Comparison of ENCODE assay signal across 17 mouse cellular contexts in the genomic region with DNA sequence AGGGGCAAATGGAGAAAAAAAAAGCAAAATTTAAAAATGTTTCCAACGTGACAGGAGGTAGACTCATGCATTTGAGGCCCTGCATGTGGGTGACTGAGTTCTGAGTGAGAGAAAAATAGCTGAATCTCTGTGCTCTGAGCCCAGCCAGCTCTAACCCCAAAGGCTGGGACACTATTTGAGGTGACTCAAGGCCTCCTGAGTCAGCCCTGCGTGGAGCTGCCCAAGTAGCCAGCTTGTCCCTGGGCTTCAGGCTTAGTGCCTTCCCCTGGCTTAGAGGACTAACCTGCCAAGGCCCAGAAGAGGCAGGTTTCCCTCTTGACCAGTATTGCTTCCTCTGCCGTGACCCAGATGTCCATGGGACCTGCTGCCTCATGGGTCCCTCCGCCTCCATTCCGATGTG.
DNase-seq lines count a peak whose midpoint lies in the region; ATAC-seq and TF ChIP-seq lines count a peak whose summit lies in the region.
"Had no signal": no experiment of that assay in that cellular context is flagged by ENCODE, and none has a peak within 500 bp of the region (broad histone marks: within the 10 kb centered on the region; RNA-seq: fewer than 3 reads in every experiment).

No protein-coding gene starts in this region.

- H3K36me3 ChIP-seq in lung, postnatal 0 days (ENCODE audit: insufficient read depth, low read length) = no peaks in the 10 kb centered on the region
- no peaks in the 10 kb centered on the region for H3K36me3 ChIP-seq in heart, embryonic 11.5 days (ENCODE audit: control insufficient read depth, insufficient read depth, low read length)
- H3K36me3 ChIP-seq: embryonic facial prominence, embryonic 12.5 days; heart, embryonic 13.5 days; hindbrain, embryonic 15.5 days had no signal

- no peak overlapping the region for H3K4me3 ChIP-seq in lung, postnatal 0 days (ENCODE audit: low read depth, low read length)
- H3K4me3 ChIP-seq in heart, embryonic 11.5 days (ENCODE audit: low read depth, low read length) = no peak overlapping the region
- H3K4me3 ChIP-seq: embryonic facial prominence, embryonic 12.5 days; heart, embryonic 13.5 days; hindbrain, embryonic 15.5 days had no signal

- 0 out of 2 replicates have a peak, but pooled peaks cover 3% of the 10 kb centered on the region for H3K27me3 ChIP-seq in lung, postnatal 0 days (replicated peaks; ENCODE audit: insufficient read depth, low read length)
- peaks cover 34% of the 10 kb centered on the region for H3K27me3 ChIP-seq in heart, embryonic 11.5 days (ENCODE audit: control insufficient read depth, insufficient read depth, low read length)

- no peak for TF ChIP-seq CTCF in lung, postnatal 0 days (IDR thresholded peaks at IDR 0.05)

- H3K27ac ChIP-seq in lung, postnatal 0 days (ENCODE audit: low read length) = peak overlapping the region; percentile 28
- H3K27ac ChIP-seq in heart, embryonic 11.5 days (ENCODE audit: low read depth, low read length) = no peak overlapping the region
- H3K27ac ChIP-seq: embryonic facial prominence, embryonic 12.5 days; heart, embryonic 13.5 days; hindbrain, embryonic 15.5 days had no signal

- H3K4me1 ChIP-seq in lung, postnatal 0 days (ENCODE audit: insufficient read depth, low read depth, low read length) = no peaks in the 10 kb centered on the region; the same call in 1 of the 2 replicates
- peaks cover 7% of the 10 kb centered on the region; the same call in 1 of the 2 replicates for H3K4me1 ChIP-seq in heart, embryonic 11.5 days (ENCODE audit: control insufficient read depth, insufficient read depth, low read length)

- no peak overlapping the region for H3K9ac ChIP-seq in lung, postnatal 0 days (replicated peaks; ENCODE audit: low read depth)
- H3K9ac ChIP-seq in heart, embryonic 11.5 days (ENCODE audit: low read depth, low read length) = no peak overlapping the region
- H3K9ac ChIP-seq: embryonic facial prominence, embryonic 12.5 days; heart, embryonic 13.5 days; hindbrain, embryonic 15.5 days had no signal

- no peak overlapping the region for H3K4me2 ChIP-seq in lung, postnatal 0 days (replicated peaks; ENCODE audit: low read depth, low read length)
- H3K4me2 ChIP-seq in heart, embryonic 11.5 days = no peak overlapping the region
- H3K4me2 ChIP-seq: embryonic facial prominence, embryonic 12.5 days; heart, embryonic 13.5 days; hindbrain, embryonic 15.5 days had no signal

- 58% methylated on average over 5 of the region's 5 CpGs for WGBS in lung, postnatal 0 days
- 77% methylated on average over 5 of the region's 5 CpGs for WGBS in heart, embryonic 11.5 days (ENCODE audit: insufficient replicate concordance)

- no peak for TF ChIP-seq EP300 in lung, postnatal 0 days (IDR thresholded peaks at IDR 0.05)

- DNase-seq in adrenal gland, adult 2 months = peak; percentile 77
- DNase-seq in adrenal gland, postnatal 4 days (ENCODE audit: low spot score in 2 of 2) = no peak
- DNase-seq in lung, postnatal 0 days (ENCODE audit: low spot score) = no peak
- DNase-seq in lung, postnatal 36 days = no peak
- DNase-seq in adrenal gland, postnatal 25 days = peak; percentile 50
- no peak for DNase-seq in urinary bladder, postnatal 4 days (ENCODE audit: low spot score in 2 of 2)
- DNase-seq: cerebellum, adult 11 months; cerebellum, adult 8-10 months; cerebellum, postnatal 25 days; gastrocnemius, postnatal 14 days; heart, postnatal 36 days had no signal

- H3K9me3 ChIP-seq in lung, postnatal 0 days (ENCODE audit: low read length) = no peaks in the 10 kb centered on the region
- H3K9me3 ChIP-seq in heart, embryonic 11.5 days (replicated peaks; ENCODE audit: control insufficient read depth, low read length) = no peaks in the 10 kb centered on the region
- H3K9me3 ChIP-seq: embryonic facial prominence, embryonic 12.5 days; heart, embryonic 13.5 days; hindbrain, embryonic 15.5 days had no signal

- peak; percentile 10; the same call in 1 of the 2 replicates for ATAC-seq in lung, postnatal 0 days
- no peak for ATAC-seq in heart, embryonic 11.5 days (replicated peaks; ENCODE audit: insufficient number of reproducible peaks, low FRiP score, low TSS enrichment)
- ATAC-seq: forebrain, embryonic 16.5 days; intestine, embryonic 16.5 days had no signal

Comparison
In these comparisons a context has a peak if more than half of its experiments do, and no peak if none do; other contexts are left out.
1. DNase-seq: peak in adrenal gland, adult 2 months (single experiment) and adrenal gland, postnatal 25 days (single experiment); none in adrenal gland, postnatal 4 days (0 of 2), lung, postnatal 0 days (single experiment), lung, postnatal 36 days (single experiment) and urinary bladder, postnatal 4 days (0 of 2).